Mouse (Mus musculus) CH12.LX (cell line): ENCODE measurements at regions not wholly inside any gene's neighbourhood (a gene's known extent, or its start where the extent isn't known, plus 50 kb on each side); places are given as distances from the start of the nearest gene placed in this dataset.

Experiments used
- DNase-seq: peaks from one replicate; pipeline ENCODE4 v3.0.0-alpha.2; 2013; ENCODE audit errors: extremely low read depth
- H3K27ac ChIP-seq: 2 replicates; pipeline ENCODE4 v1.5.1; 2012; ENCODE audit warnings: low read depth, mild to moderate bottlenecking, control low read depth, moderate library complexity; ENCODE audit not compliant: insufficient read depth
- H3K27me3 ChIP-seq: replicated peaks from 2 replicates; pipeline ENCODE3; 2012; ENCODE audit warnings: inconsistent platforms
- H3K36me3 ChIP-seq, 2 experiments: replicated peaks in 1 of 2; 2 replicates each; pipeline versions ENCODE3 to v1.6.1; 2012; ENCODE audit warnings: inconsistent platforms in 1 of 2, low read length in 1 of 2, mild to moderate bottlenecking in 1 of 2, mixed read lengths in 1 of 2, moderate library complexity in 1 of 2; ENCODE audit not compliant: control insufficient read depth in 1 of 2, insufficient read depth in 1 of 2
- H3K4me1 ChIP-seq, 2 experiments: 2 replicates each; pipeline ENCODE4 v1.6.1; 2012; ENCODE audit warnings: inconsistent platforms in 1 of 2, moderate library complexity in 1 of 2; ENCODE audit not compliant: insufficient read depth in 2 of 2, control insufficient read depth in 1 of 2
- H3K4me2 ChIP-seq: 2 replicates; pipeline ENCODE4 v1.6.1; 2012; ENCODE audit warnings: low read depth, mild to moderate bottlenecking, control low read depth; ENCODE audit not compliant: poor library complexity, insufficient read depth, severe bottlenecking
- H3K4me3 ChIP-seq, 3 experiments: fragments of 150-350 bp in 1 of 3; sonication (generic) in 1 of 3; replicated peaks in 1 of 3; 2 replicates each; pipeline versions ENCODE3 to v1.5.1; 2011 to 2012; ENCODE audit warnings: low read depth in 2 of 3, low read length in 2 of 3, mild to moderate bottlenecking in 2 of 3, moderate library complexity in 2 of 3, control low read depth in 1 of 3, improper control_type of control experiment in 1 of 3, inconsistent platforms in 1 of 3, mixed read lengths in 1 of 3; ENCODE audit not compliant: poor library complexity in 1 of 3
- H3K79me2 ChIP-seq: replicated peaks from 2 replicates; pipeline ENCODE4 v1.6.1; 2012; ENCODE audit warnings: mild to moderate bottlenecking, moderate library complexity; ENCODE audit not compliant: control insufficient read depth, poor library complexity, insufficient read depth, severe bottlenecking; ENCODE audit errors: extremely low read depth
- H3K9ac ChIP-seq: 2 replicates; pipeline ENCODE4 v1.6.1; 2012; ENCODE audit warnings: low read depth, mild to moderate bottlenecking, control low read depth, moderate library complexity; ENCODE audit not compliant: insufficient read depth
- H3K9me3 ChIP-seq: replicated peaks from 2 replicates; pipeline ENCODE3; 2012; ENCODE audit warnings: low read length, inconsistent platforms, mixed read lengths
- BHLHE40 ChIP-seq: IDR thresholded peaks from 2 replicates; pipeline ENCODE4 v1.6.1; 2011; ENCODE audit warnings: mild to moderate bottlenecking, low read depth, low read length, improper control_type of control experiment
- CTCF ChIP-seq, 2 experiments: IDR thresholded peaks in 1 of 2; conservative IDR thresholded peaks in 1 of 2; 2 replicates each; pipeline ENCODE4 v1.5.1; 2011 to 2012; ENCODE audit warnings: low read depth in 2 of 2, low read length in 2 of 2, improper control_type of control experiment in 1 of 2, inconsistent platforms in 1 of 2, mild to moderate bottlenecking in 1 of 2, moderate library complexity in 1 of 2
- ELF1 ChIP-seq: IDR thresholded peaks from 2 replicates; pipeline ENCODE4 v1.6.1; 2014; ENCODE audit warnings: low read depth, mild to moderate bottlenecking, inconsistent platforms, low read length, improper control_type of control experiment
- EP300 ChIP-seq: IDR thresholded peaks from 2 replicates; pipeline ENCODE4 v1.6.1; 2011; ENCODE audit warnings: low read length, improper control_type of control experiment
- HCFC1 ChIP-seq: IDR thresholded peaks from 2 replicates; pipeline ENCODE4 v1.6.1; 2012; ENCODE audit warnings: low read depth, mild to moderate bottlenecking, inconsistent platforms, low read length, improper control_type of control experiment
- JUN ChIP-seq: IDR thresholded peaks from 2 replicates; pipeline ENCODE4 v1.6.1; 2011; ENCODE audit warnings: low read depth, mild to moderate bottlenecking, low read length, improper control_type of control experiment, moderate library complexity; ENCODE audit not compliant: insufficient read depth
- KAT2A ChIP-seq: IDR thresholded peaks from 2 replicates; pipeline ENCODE4 v1.6.1; 2012; ENCODE audit warnings: low read length, improper control_type of control experiment, inconsistent platforms; ENCODE audit not compliant: insufficient replicate concordance
- MAFK ChIP-seq: IDR thresholded peaks from 2 replicates; pipeline ENCODE4 v1.6.1; 2011; ENCODE audit warnings: low read length, improper control_type of control experiment; ENCODE audit not compliant: insufficient replicate concordance
- MAX ChIP-seq: IDR thresholded peaks from 2 replicates; pipeline ENCODE4 v1.6.1; 2011; ENCODE audit warnings: low read length, improper control_type of control experiment
- MAZ ChIP-seq: IDR thresholded peaks from 2 replicates; pipeline ENCODE4 v1.6.1; 2012; ENCODE audit warnings: low read depth, mild to moderate bottlenecking, inconsistent platforms, low read length, improper control_type of control experiment, moderate library complexity
- MEF2A ChIP-seq: IDR thresholded peaks from 2 replicates; pipeline ENCODE4 v1.6.1; 2014; ENCODE audit warnings: low read depth, mild to moderate bottlenecking, inconsistent platforms, low read length, improper control_type of control experiment, borderline replicate concordance
- MXI1 ChIP-seq: IDR thresholded peaks from 2 replicates; pipeline ENCODE4 v1.6.1; 2011; ENCODE audit warnings: mild to moderate bottlenecking, low read depth, low read length, improper control_type of control experiment
- MYC ChIP-seq: IDR thresholded peaks from 2 replicates; pipeline ENCODE4 v1.6.1; 2011; ENCODE audit warnings: low read depth, mild to moderate bottlenecking, improper control_type of control experiment, low read length
- POLR2A ChIP-seq: IDR thresholded peaks from 2 replicates; pipeline ENCODE4 v1.6.1; 2011; ENCODE audit warnings: low read depth, mild to moderate bottlenecking, improper control_type of control experiment, low read length
- SMC3 ChIP-seq: IDR thresholded peaks from 2 replicates; pipeline ENCODE4 v1.6.1; 2011; ENCODE audit warnings: low read depth, low read length, improper control_type of control experiment
- USF1 ChIP-seq: IDR thresholded peaks from 2 replicates; pipeline ENCODE4 v1.6.1; 2014; ENCODE audit warnings: low read depth, mild to moderate bottlenecking, inconsistent platforms, low read length, improper control_type of control experiment
- ZNF384 ChIP-seq: IDR thresholded peaks from 2 replicates; pipeline ENCODE4 v1.6.1; 2012; ENCODE audit warnings: low read depth, low read length, improper control_type of control experiment, inconsistent platforms
- dilution Hi-C: fragments of 300-500 bp; cut with MboI; formaldehyde crosslinking; loops from 2 replicates; pipeline ENCODE4 v1.14.3; 2020; ENCODE audit warnings: low sequenced_read_pairs; ENCODE audit not compliant: extremely low pct_unique_long_range_greater_than_20kb, extremely low pct_ligation_motif_present
- in situ Hi-C: fragments of 300-500 bp; cut with MboI; formaldehyde crosslinking; loops from 3 replicates; pipeline ENCODE4 v1.14.3; 2019; ENCODE audit warnings: low sequenced_read_pairs, low pct_ligation_motif_present, low pct_unique_long_range_greater_than_20kb, mixed read lengths

- H3K27ac ChIP-seq = no peak overlapping the region
- H3K36me3 ChIP-seq = no peaks in the 10 kb centered on the region
- H3K9me3 ChIP-seq = peaks cover 61% of the 10 kb centered on the region
- in situ Hi-C loops = no loop called here
- H3K9ac ChIP-seq = no peak overlapping the region
- no peaks in the 10 kb centered on the region for H3K79me2 ChIP-seq
- H3K4me3 ChIP-seq = no peak overlapping the region
- H3K4me1 ChIP-seq = no peaks in the 10 kb centered on the region
- dilution Hi-C loops = no loop called here
- H3K27me3 ChIP-seq = no peaks in the 10 kb centered on the region
- no peak for DNase-seq
- TF ChIP-seq MXI1 = no peak
- TF ChIP-seq MAZ = no peak
- no peak for TF ChIP-seq MYC
- TF ChIP-seq USF1 = no peak
- TF ChIP-seq ZNF384 = no peak
- no peak for TF ChIP-seq POLR2A
- TF ChIP-seq JUN = no peak
- TF ChIP-seq KAT2A = no peak
- no peak for TF ChIP-seq CTCF (conservative IDR thresholded peaks at IDR 0.05 in 1 of 2, IDR thresholded peaks at IDR 0.05 in 1 of 2; ENCODE audit: low read depth in 2 of 2, low read length in 2 of 2)
- TF ChIP-seq EP300 = no peak
- TF ChIP-seq MAFK = no peak
- TF ChIP-seq SMC3 = no peak
- no peak for TF ChIP-seq BHLHE40
- TF ChIP-seq, all 38 proteins: peak for 0
- H3K4me2 ChIP-seq = no peak overlapping the region
Observed at GRCm38 (mm10) chr16:76566220-76566619, 192.6 kb upstream of the Nrip1 start.

- H3K27me3 ChIP-seq = no peaks in the 10 kb centered on the region
- DNase-seq = no peak
- H3K4me2 ChIP-seq = no peak overlapping the region
- dilution Hi-C loops (no loop called here), in situ Hi-C loops (no loop called here)
- H3K4me1 ChIP-seq = no peaks in the 10 kb centered on the region
- peaks cover 51% of the 10 kb centered on the region for H3K9me3 ChIP-seq
- no peak overlapping the region for H3K27ac ChIP-seq
- TF ChIP-seq KAT2A (no peak), MEF2A (no peak), SMC3 (no peak), ELF1 (no peak), MAX (no peak), EP300 (no peak), HCFC1 (no peak), USF1 (no peak), MAZ (no peak)
- no peaks in the 10 kb centered on the region for H3K36me3 ChIP-seq
- no peaks in the 10 kb centered on the region for H3K79me2 ChIP-seq
- no peak overlapping the region for H3K4me3 ChIP-seq
- H3K9ac ChIP-seq = no peak overlapping the region
Observed at GRCm38 (mm10) chr16:76554846-76555245, 181.2 kb upstream of the Nrip1 start.
